Mouse (Mus musculus) heart, embryonic 15.5 days (tissue): ENCODE measurements at regions not wholly inside any gene's neighbourhood (a gene's known extent, or its start where the extent isn't known, plus 50 kb on each side); places are given as distances from the start of the nearest gene placed in this dataset.
A peak's percentile ranks its signal among the peaks of the same experiment; 100 is the strongest.

Experiments used
- ATAC-seq: fragments of 200-750 bp; cut with Nextera tagmentation; replicated peaks from 2 replicates; pipeline ENCODE4 v1.8.0; 2017; ENCODE audit warnings: low read depth, moderate TSS enrichment; ENCODE audit not compliant: insufficient number of reproducible peaks, insufficient read depth, low FRiP score
- H3K27ac ChIP-seq: fragments of 300-500 bp; sonication (generic); 2 replicates; pipeline ENCODE4 v1.5.1; 2015; ENCODE audit warnings: mild to moderate bottlenecking, inconsistent platforms
- H3K27me3 ChIP-seq: fragments of 300-500 bp; sonication (generic); 2 replicates; pipeline ENCODE4 v1.6.1; 2015; ENCODE audit warnings: inconsistent platforms
- H3K36me3 ChIP-seq: fragments of 300-500 bp; sonication (generic); 2 replicates; pipeline ENCODE4 v1.6.1; 2015; ENCODE audit warnings: mild to moderate bottlenecking, inconsistent platforms
- H3K4me1 ChIP-seq: fragments of 300-500 bp; sonication (generic); replicated peaks from 2 replicates; pipeline ENCODE4 v1.6.1; 2015; ENCODE audit warnings: inconsistent platforms
- H3K4me2 ChIP-seq: fragments of 300-500 bp; sonication (generic); 2 replicates; pipeline ENCODE4 v1.6.1; 2015; ENCODE audit warnings: inconsistent platforms, mild to moderate bottlenecking, moderate library complexity
- H3K4me3 ChIP-seq: fragments of 300-500 bp; sonication (generic); 2 replicates; pipeline ENCODE4 v1.5.1; 2015; ENCODE audit warnings: mild to moderate bottlenecking, inconsistent platforms
- H3K9ac ChIP-seq: fragments of 300-500 bp; sonication (generic); 2 replicates; pipeline ENCODE4 v1.6.1; 2015; ENCODE audit warnings: mild to moderate bottlenecking, inconsistent platforms
- H3K9me3 ChIP-seq: fragments of 300-500 bp; sonication (generic); replicated peaks from 2 replicates; pipeline ENCODE4 v1.6.1; 2016; ENCODE audit warnings: inconsistent platforms
- WGBS: fragments of 180-500 bp; shearing (Covaris S2); methylation state at CpG from one replicate; pipeline ENCODE4 v1.1.7; 2015; ENCODE audit warnings: mixed read lengths; 5-methylcytosine and 5-hydroxymethylcytosine counted together

DNA sequence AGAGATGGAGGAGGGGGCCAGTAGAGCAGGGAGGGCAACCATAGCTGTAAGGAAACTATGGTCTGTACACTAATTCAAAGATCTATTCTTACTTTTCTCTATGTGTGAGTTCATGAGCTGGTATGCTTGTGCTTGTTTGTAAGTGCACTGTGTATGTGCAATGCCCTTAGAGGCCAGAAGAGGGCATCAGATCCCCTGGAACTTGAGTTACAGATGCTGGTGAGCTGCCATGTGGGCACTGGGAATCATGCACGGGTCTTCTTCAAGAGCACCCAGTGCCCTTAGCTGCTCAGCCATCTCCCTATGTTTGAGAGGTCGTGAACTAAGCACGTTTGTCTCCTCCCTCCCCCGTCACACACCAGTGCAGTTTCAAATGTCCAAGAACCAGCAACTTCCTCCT lies 68.9 kb downstream of the Tbx3 start:
- ATAC-seq: no peak
- WGBS: 74% methylated on average over 4 of the region's 4 CpGs

DNA sequence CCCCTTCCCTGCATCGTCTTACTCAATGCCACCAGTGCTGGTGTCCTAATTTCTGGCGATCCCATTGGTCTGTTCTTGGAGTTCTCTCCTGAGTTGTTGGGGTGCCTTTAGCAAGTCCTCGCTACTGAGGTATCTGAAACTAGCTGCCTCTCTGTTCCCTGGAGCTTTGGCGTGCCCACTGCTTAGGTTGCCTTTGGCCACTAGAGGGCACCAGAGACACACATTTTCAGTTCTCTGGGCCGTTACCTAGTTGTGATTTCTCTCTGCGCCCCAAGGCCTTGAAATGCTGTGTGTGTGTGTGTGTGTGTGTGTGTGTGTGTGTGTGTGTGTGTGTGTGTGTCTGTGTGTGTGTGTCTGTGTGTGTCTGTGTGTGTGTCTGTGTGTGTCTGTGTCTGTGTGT lies 70.6 kb downstream of the Tbx3 start:
- Histone ChIP-seq H3K36me3 (no peaks in the 10 kb centered on the region), H3K4me1 (0 out of 2 replicates have a peak, but pooled peaks cover 3% of the 10 kb centered on the region), H3K9ac (no peak overlapping the region), H3K27me3 (peaks cover 11% of the 10 kb centered on the region), H3K9me3 (no peaks in the 10 kb centered on the region), H3K4me2 (peak overlapping the region; percentile 39), H3K27ac (no peak overlapping the region), H3K4me3 (no peak overlapping the region)
- WGBS: 5% methylated on average over 6 of the region's 6 CpGs
- no peak for ATAC-seq

More for the DNA sequence above, 68.9 kb downstream of the Tbx3 start:
- Histone ChIP-seq H3K4me3 (no peak overlapping the region), H3K36me3 (no peaks in the 10 kb centered on the region), H3K27me3 (peaks cover 11% of the 10 kb centered on the region), H3K4me1 (0 out of 2 replicates have a peak, but pooled peaks cover 3% of the 10 kb centered on the region), H3K9ac (no peak overlapping the region), H3K9me3 (no peaks in the 10 kb centered on the region), H3K27ac (no peak overlapping the region), H3K4me2 (no peak overlapping the region)

- Histone ChIP-seq H3K27me3 (peaks cover 31% of the 10 kb centered on the region), H3K27ac (no peak overlapping the region), H3K36me3 (no peaks in the 10 kb centered on the region), H3K4me2 (no peak overlapping the region), H3K9me3 (no peaks in the 10 kb centered on the region), H3K9ac (no peak overlapping the region), H3K4me3 (no peak overlapping the region), H3K4me1 (peaks cover 5% of the 10 kb centered on the region)
- no peak for ATAC-seq
- 75% methylated on average over 10 of the region's 10 CpGs for WGBS
Observed at GRCm38 (mm10) chr5:119743733-119744132, 73.3 kb downstream of the Tbx3 start.

- Histone ChIP-seq H3K36me3 (no peaks in the 10 kb centered on the region), H3K4me1 (peaks cover 10% of the 10 kb centered on the region), H3K4me2 (no peak overlapping the region), H3K27ac (no peak overlapping the region), H3K4me3 (no peak overlapping the region), H3K9ac (no peak overlapping the region), H3K9me3 (no peaks in the 10 kb centered on the region), H3K27me3 (peaks cover 47% of the 10 kb centered on the region)
- no peak for ATAC-seq
- 71% methylated on average over 10 of the region's 10 CpGs for WGBS
Observed at GRCm38 (mm10) chr5:119747038-119747437, 76.6 kb downstream of the Tbx3 start.

GRCm38 (mm10) chr5:119748667-119749066 lies 78.2 kb downstream of the Tbx3 start:
- H3K27ac ChIP-seq: no peak overlapping the region
- H3K36me3 ChIP-seq: no peaks in the 10 kb centered on the region
- peak overlapping the region; percentile 23; the same call in 1 of the 2 replicates for H3K9ac ChIP-seq
- H3K27me3 ChIP-seq: peaks cover 47% of the 10 kb centered on the region
- no peak for ATAC-seq
- peak overlapping the region; percentile 34 for H3K4me3 ChIP-seq
- H3K9me3 ChIP-seq: no peaks in the 10 kb centered on the region
- H3K4me2 ChIP-seq: peak overlapping the region; percentile 60
- peaks cover 7% of the 10 kb centered on the region for H3K4me1 ChIP-seq
- WGBS: 1% methylated on average over 21 of the region's 21 CpGs

DNA sequence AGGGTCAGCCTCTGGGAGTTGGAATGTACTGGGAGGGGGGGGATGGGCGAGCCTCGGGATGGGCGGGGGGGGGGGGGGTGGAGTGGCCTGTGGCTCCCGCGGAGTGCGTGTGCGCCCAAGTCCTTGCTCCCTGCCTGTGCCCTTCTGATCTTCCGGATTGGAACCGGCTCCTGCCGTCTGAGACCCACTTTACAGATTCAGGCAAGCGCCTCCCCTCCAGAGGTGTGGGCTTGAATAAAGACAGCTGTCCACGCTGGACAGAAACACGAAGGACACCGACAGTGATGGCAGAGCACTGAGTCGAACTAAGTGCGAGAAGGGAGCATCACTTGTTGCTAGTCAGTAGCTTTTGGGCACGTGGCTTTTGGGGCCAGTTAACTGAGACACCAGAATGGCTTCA lies 78.7 kb downstream of the Tbx3 start:
- Histone ChIP-seq H3K4me1 (peaks cover 7% of the 10 kb centered on the region), H3K9me3 (no peaks in the 10 kb centered on the region), H3K27ac (no peak overlapping the region), H3K27me3 (peaks cover 47% of the 10 kb centered on the region), H3K4me3 (no peak overlapping the region; the same call in 1 of the 2 replicates), H3K9ac (no peak overlapping the region), H3K4me2 (peak overlapping the region; percentile 60), H3K36me3 (no peaks in the 10 kb centered on the region)
- ATAC-seq: no peak
- WGBS: 16% methylated on average over 10 of the region's 17 CpGs

DNA sequence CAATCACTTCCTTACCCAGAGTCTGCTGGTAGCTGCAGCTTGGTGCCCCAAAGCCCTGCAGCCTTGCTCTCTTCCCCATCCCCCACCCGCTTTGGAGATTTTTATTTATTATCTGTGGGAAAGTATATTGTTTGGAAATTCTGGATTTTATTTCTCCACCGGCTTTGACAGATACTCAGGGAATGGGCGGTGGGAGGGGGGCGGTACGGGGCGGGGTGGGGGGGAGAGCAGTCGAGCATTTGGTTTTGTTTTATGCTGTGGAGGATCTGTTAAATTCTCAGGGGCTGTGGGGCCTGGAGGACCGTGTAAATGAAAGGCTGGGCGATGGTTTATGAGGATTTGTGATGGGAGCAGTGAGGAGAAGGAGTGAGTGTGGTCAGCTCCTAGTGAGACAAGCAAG lies 76.7 kb upstream of the Tbx5 start:
- H3K4me1 ChIP-seq: no peaks in the 10 kb centered on the region
- 51% methylated on average over 9 of the region's 9 CpGs for WGBS
- no peak for ATAC-seq
- H3K4me2 ChIP-seq: no peak overlapping the region
- no peak overlapping the region for H3K27ac ChIP-seq
- H3K9me3 ChIP-seq: no peaks in the 10 kb centered on the region
- no peaks in the 10 kb centered on the region for H3K36me3 ChIP-seq
- no peak overlapping the region for H3K4me3 ChIP-seq
- peaks cover 11% of the 10 kb centered on the region for H3K27me3 ChIP-seq
- no peak overlapping the region for H3K9ac ChIP-seq

DNA sequence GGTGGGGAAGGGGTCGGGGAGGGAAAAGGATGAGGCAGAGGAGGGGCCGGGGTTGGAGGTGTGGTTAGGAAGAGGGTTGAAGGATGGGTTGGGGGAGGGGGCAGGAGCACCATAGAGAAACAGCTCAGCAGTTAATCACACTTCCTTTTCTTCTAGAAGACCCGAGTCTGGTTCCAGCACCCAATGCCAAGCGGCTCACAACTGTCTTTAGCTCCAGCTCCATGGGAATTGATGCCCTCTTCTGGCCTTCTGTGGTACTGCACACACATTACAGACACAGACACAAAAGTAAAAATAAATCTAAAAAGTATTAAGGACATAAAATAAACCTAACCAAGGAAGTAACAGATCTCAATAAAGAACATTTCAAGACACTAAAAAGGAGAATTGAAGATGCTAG lies 73.6 kb upstream of the Tbx5 start:
- Histone ChIP-seq H3K9ac (no peak overlapping the region), H3K36me3 (no peaks in the 10 kb centered on the region), H3K4me3 (no peak overlapping the region), H3K4me2 (no peak overlapping the region), H3K9me3 (no peaks in the 10 kb centered on the region), H3K4me1 (no peaks in the 10 kb centered on the region), H3K27me3 (no peaks in the 10 kb centered on the region), H3K27ac (no peak overlapping the region)
- 73% methylated on average over 4 of the region's 4 CpGs for WGBS
- ATAC-seq: no peak

GRCm38 (mm10) chr5:119762102-119762501 lies 70.4 kb upstream of the Tbx5 start:
- Histone ChIP-seq H3K9me3 (no peaks in the 10 kb centered on the region), H3K36me3 (no peaks in the 10 kb centered on the region), H3K27me3 (peaks cover 7% of the 10 kb centered on the region; the same call in 1 of the 2 replicates), H3K9ac (no peak overlapping the region), H3K4me3 (no peak overlapping the region), H3K27ac (no peak overlapping the region), H3K4me2 (no peak overlapping the region), H3K4me1 (no peaks in the 10 kb centered on the region)
- ATAC-seq: no peak
- 71% methylated on average over 4 of the region's 4 CpGs for WGBS

DNA sequence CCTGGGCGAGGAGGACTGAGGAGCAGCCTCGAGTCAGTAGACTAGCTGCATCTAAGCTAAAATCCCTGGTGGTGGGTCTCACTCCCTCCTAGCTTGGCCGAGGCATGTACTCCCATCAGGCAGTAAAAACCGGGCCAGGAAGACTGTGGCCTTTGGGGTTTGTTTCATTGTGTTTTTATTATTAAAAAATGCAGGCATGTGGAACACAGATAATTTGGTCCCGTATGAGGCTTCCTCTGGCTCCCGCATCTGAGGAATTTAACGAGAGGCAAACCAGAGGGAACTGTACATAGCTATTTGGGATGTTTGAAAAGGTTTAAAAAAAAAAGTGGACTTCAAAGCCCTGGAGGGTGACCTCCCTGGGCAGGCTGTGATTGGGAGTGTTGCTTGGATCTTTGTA lies 69.1 kb upstream of the Tbx5 start:
- no peak overlapping the region for H3K9ac ChIP-seq
- no peak overlapping the region for H3K4me3 ChIP-seq
- H3K4me1 ChIP-seq: no peaks in the 10 kb centered on the region
- no peaks in the 10 kb centered on the region for H3K9me3 ChIP-seq
- 45% methylated on average over 7 of the region's 7 CpGs for WGBS
- H3K27ac ChIP-seq: no peak overlapping the region
- no peak for ATAC-seq
- peaks cover 16% of the 10 kb centered on the region for H3K27me3 ChIP-seq
- no peaks in the 10 kb centered on the region for H3K36me3 ChIP-seq
- H3K4me2 ChIP-seq: no peak overlapping the region

- Histone ChIP-seq H3K4me1 (0 out of 2 replicates have a peak, but pooled peaks cover 2% of the 10 kb centered on the region), H3K4me2 (no peak overlapping the region), H3K9me3 (no peaks in the 10 kb centered on the region), H3K4me3 (no peak overlapping the region), H3K36me3 (no peaks in the 10 kb centered on the region), H3K9ac (no peak overlapping the region), H3K27me3 (peaks cover 23% of the 10 kb centered on the region), H3K27ac (no peak overlapping the region)
- ATAC-seq: no peak
- 27% methylated on average over 13 of the region's 13 CpGs for WGBS
Observed at GRCm38 (mm10) chr5:119766372-119766771, 66.1 kb upstream of the Tbx5 start.

GRCm38 (mm10) chr5:119770951-119771350 lies 61.5 kb upstream of the Tbx5 start:
- ATAC-seq: no peak
- Histone ChIP-seq H3K4me2 (no peak overlapping the region), H3K9me3 (no peaks in the 10 kb centered on the region), H3K27ac (no peak overlapping the region), H3K36me3 (no peaks in the 10 kb centered on the region), H3K27me3 (peaks cover 23% of the 10 kb centered on the region), H3K9ac (no peak overlapping the region), H3K4me1 (0 out of 2 replicates have a peak, but pooled peaks cover 2% of the 10 kb centered on the region), H3K4me3 (no peak overlapping the region)
- 40% methylated on average over 2 of the region's 2 CpGs for WGBS
